In genomic region chr15:60010199-60010598, GRCm38 (mm10) we compare ENCODE assay signal across 31 mouse cellular contexts. TPM values are rescaled to one million over a fixed set of nuclear protein-coding genes. Genes with fewer than 3 reads are reported as not detected.
A peak's percentile ranks its signal among the peaks of the same experiment; 100 is the strongest.
DNase-seq lines count a peak whose midpoint lies in the region; TF ChIP-seq lines count a peak whose summit lies in the region.
"Had no signal": no experiment of that assay in that cellular context is flagged by ENCODE, and none has a peak within 500 bp of the region (broad histone marks: within the 10 kb centered on the region; RNA-seq: fewer than 3 reads in every experiment).

No protein-coding gene starts in this region.

- no peak for TF ChIP-seq RAD21 in CH12.LX (IDR thresholded peaks at IDR 0.05; ENCODE audit: low read depth, low read length)

- no peak overlapping the region for H3K9ac ChIP-seq in CH12.LX (ENCODE audit: insufficient read depth, low read depth)
- H3K9ac ChIP-seq: forebrain, embryonic 13.5 days; heart, embryonic 12.5 days; heart, embryonic 15.5 days; hindbrain, embryonic 13.5 days had no signal

- dilution Hi-C loops in CH12.LX (cut with MboI; ENCODE audit: extremely low pct_ligation_motif_present, extremely low pct_unique_long_range_greater_than_20kb, low sequenced_read_pairs): no loop called here

- in situ Hi-C loops in CH12.LX (cut with MboI; ENCODE audit: low pct_ligation_motif_present, low pct_unique_long_range_greater_than_20kb, low sequenced_read_pairs): no loop called here

- H3K36me3 ChIP-seq in CH12.LX (replicated peaks in 1 of 2; ENCODE audit: control insufficient read depth in 1 of 2, insufficient read depth in 1 of 2, low read length in 1 of 2): no peaks in the 10 kb centered on the region
- H3K36me3 ChIP-seq: forebrain, embryonic 10.5 days; heart, embryonic 12.5 days; heart, embryonic 15.5 days; hindbrain, embryonic 10.5 days; hindbrain, embryonic 13.5 days had no signal

- no peak overlapping the region for H3K4me3 ChIP-seq in CH12.LX (replicated peaks in 1 of 3; ENCODE audit: low read depth in 2 of 3, low read length in 2 of 3, poor library complexity in 1 of 3)
- H3K4me3 ChIP-seq: forebrain, embryonic 10.5 days; forebrain, embryonic 13.5 days; heart, embryonic 12.5 days; heart, embryonic 15.5 days; hindbrain, embryonic 10.5 days; hindbrain, embryonic 13.5 days had no signal

- H3K4me1 ChIP-seq in CH12.LX (ENCODE audit: control insufficient read depth in 1 of 2, insufficient read depth in 2 of 2): peaks cover 3 to 7% of the 10 kb centered on the region in 2 experiments; a peak in 3 of 4 replicates
- H3K4me1 ChIP-seq: forebrain, embryonic 10.5 days; forebrain, embryonic 13.5 days; heart, embryonic 15.5 days; hindbrain, embryonic 10.5 days; hindbrain, embryonic 13.5 days had no signal

- H3K4me2 ChIP-seq in CH12.LX (ENCODE audit: insufficient read depth, low read depth, poor library complexity, severe bottlenecking): no peak overlapping the region
- H3K4me2 ChIP-seq: forebrain, embryonic 13.5 days; heart, embryonic 12.5 days; heart, embryonic 15.5 days; hindbrain, embryonic 13.5 days had no signal

- no peaks in the 10 kb centered on the region for H3K27me3 ChIP-seq in CH12.LX (replicated peaks)
- H3K27me3 ChIP-seq: forebrain, embryonic 13.5 days; heart, embryonic 12.5 days; heart, embryonic 15.5 days; hindbrain, embryonic 13.5 days had no signal

- TF ChIP-seq CTCF in CH12.LX (conservative IDR thresholded peaks at IDR 0.05 in 1 of 2, IDR thresholded peaks at IDR 0.05 in 1 of 2; ENCODE audit: low read depth in 2 of 2, low read length in 2 of 2): no peak

- no peaks in the 10 kb centered on the region for H3K9me3 ChIP-seq in CH12.LX (replicated peaks; ENCODE audit: low read length)
- H3K9me3 ChIP-seq: forebrain, embryonic 10.5 days; forebrain, embryonic 13.5 days; heart, embryonic 12.5 days; heart, embryonic 15.5 days; hindbrain, embryonic 10.5 days; hindbrain, embryonic 13.5 days had no signal

- no peak for TF ChIP-seq POLR2A in CH12.LX (IDR thresholded peaks at IDR 0.05; ENCODE audit: low read depth, low read length)

- peak; percentile 12 for DNase-seq in layer of hippocampus, adult 11-12 months (ENCODE audit: low spot score)
- DNase-seq in layer of hippocampus, postnatal 36 days: no peak
- DNase-seq in CH12.LX (ENCODE audit: extremely low read depth): peak; percentile 15
- peak; percentile 41 for DNase-seq in brain, adult 2 months (ENCODE audit: low read depth, low spot score)
- DNase-seq in kidney, adult 8-10 months: no peak
- no peak for DNase-seq in thymus, postnatal 25 days
- DNase-seq: adrenal gland, adult 8-10 months; adrenal gland, postnatal 25 days; B cell, adult 2 months; cerebellum, adult 18-20 months; cerebellum, adult 9-10 months; cerebellum, postnatal 14 days; gastrocnemius, postnatal 25 days; heart, adult 18-20 months; heart, postnatal 10 days; heart, postnatal 36 days had no signal

- H3K79me2 ChIP-seq in CH12.LX (replicated peaks; ENCODE audit: control insufficient read depth, extremely low read depth, insufficient read depth, poor library complexity, severe bottlenecking): no peaks in the 10 kb centered on the region

- H3K27ac ChIP-seq in CH12.LX (ENCODE audit: insufficient read depth, low read depth): no peak overlapping the region
- H3K27ac ChIP-seq: forebrain, embryonic 10.5 days; forebrain, embryonic 13.5 days; heart, embryonic 15.5 days; hindbrain, embryonic 10.5 days; hindbrain, embryonic 13.5 days had no signal

- no peak for TF ChIP-seq EP300 in CH12.LX (IDR thresholded peaks at IDR 0.05; ENCODE audit: low read length)

TF ChIP-seq in CH12.LX, 34 proteins besides CTCF, POLR2A, EP300 and RAD21:
- TF ChIP-seq ZC3H11A (IDR thresholded peaks at IDR 0.05; ENCODE audit: low read depth, low read length) (no peak), E2F4 (IDR thresholded peaks at IDR 0.05; ENCODE audit: insufficient replicate concordance, low read depth, low read length) (no peak), MXI1 (IDR thresholded peaks at IDR 0.05; ENCODE audit: low read depth, low read length) (no peak), SIN3A (IDR thresholded peaks at IDR 0.05; ENCODE audit: low read length) (no peak), PAX5 (IDR thresholded peaks at IDR 0.05; ENCODE audit: low read length) (no peak), ELF1 (IDR thresholded peaks at IDR 0.05; ENCODE audit: low read depth, low read length) (no peak)
TF ChIP-seq in CH12.LX: peak in this region for 0.

RNA-seq across cellular contexts. Expression of gene 4933412E24Rik, which starts 6.2 kb away (rescaled TPM):
- total RNA-seq in layer of hippocampus, postnatal 36 days (2021): not detected
- total RNA-seq in CH12.LX (2012; rRNA removed) (not detected in 2 replicates), CH12.LX (2014; rRNA removed) (not detected in 2 replicates)
- not detected in 2 replicates for polyA plus RNA-seq in CH12.LX (2012; ENCODE audit: insufficient read length, low read depth)
- total RNA-seq: adrenal gland, adult 8-10 months; adrenal gland, postnatal 25 days; ES-E14; gastrocnemius, adult 8-10 months; gastrocnemius, postnatal 25 days; heart, adult 18-20 months; heart, postnatal 10 days; heart, postnatal 36 days had no signal
- polyA plus RNA-seq: activated CD4-positive, CD25-positive, alpha-beta regulatory T cell, adult 4 months; embryonic facial prominence, embryonic 11.5 days; embryonic facial prominence, embryonic 14.5 days; forebrain, embryonic 10.5 days; forebrain, embryonic 13.5 days; forebrain, embryonic 16.5 days; frontal cortex, adult 2 months; gonadal fat pad, adult 2 months; heart, embryonic 12.5 days; heart, embryonic 15.5 days; hindbrain, embryonic 10.5 days; hindbrain, embryonic 13.5 days; hindbrain, embryonic 16.5 days had no signal

Comparison
In these comparisons a context has a peak if more than half of its experiments do, and no peak if none do; other contexts are left out.
1. DNase-seq: peak in layer of hippocampus, adult 11-12 months (single experiment), CH12.LX (single experiment) and brain, adult 2 months (single experiment); none in layer of hippocampus, postnatal 36 days (0 of 2), kidney, adult 8-10 months (0 of 2) and thymus, postnatal 25 days (single experiment).